Mouse (Mus musculus) E14TG2a.4 (cell line): ENCODE data around the gene Dnajc8.

Source experiments
- CTCF ChIP-seq: conservative IDR thresholded peaks from 2 replicates; pipeline ENCODE4 v1.5.1; 2014; ENCODE audit warnings: low read length
- NANOG ChIP-seq: IDR thresholded peaks from 2 replicates; pipeline ENCODE4 v1.6.1; 2014; ENCODE audit warnings: borderline replicate concordance, low read length, mixed read lengths
- POU5F1 ChIP-seq: IDR thresholded peaks from 2 replicates; pipeline ENCODE4 v1.6.1; 2014; ENCODE audit warnings: low read length, borderline replicate concordance

DNA sequence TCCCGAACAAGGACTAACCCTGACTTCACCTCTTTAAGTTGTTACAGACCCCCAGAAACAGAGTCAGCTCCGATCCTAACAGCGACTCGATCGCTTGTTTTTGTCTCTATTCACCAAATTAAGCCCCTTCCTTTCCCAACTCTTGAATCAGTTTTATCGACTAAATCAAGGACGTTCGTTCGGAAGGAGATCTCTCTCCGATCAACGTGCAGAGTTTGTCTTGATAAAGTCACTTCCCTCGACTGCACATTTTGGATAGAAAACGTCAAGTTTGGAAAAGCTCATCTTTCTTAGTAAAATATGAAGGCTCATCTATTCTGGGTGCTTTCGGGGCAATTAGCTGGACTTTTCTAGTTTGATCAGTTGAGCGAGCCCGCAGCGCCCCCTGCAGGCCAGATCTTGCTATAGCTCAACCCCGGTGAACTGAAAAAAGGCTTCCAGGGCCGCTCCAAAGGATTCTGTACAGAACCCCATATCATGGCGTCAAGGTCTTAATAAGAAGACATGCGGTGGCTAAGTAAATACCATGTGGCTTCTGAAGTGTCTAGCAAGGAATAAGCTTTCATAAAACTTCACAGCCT lies 20.7 kb upstream of the Dnajc8 start:
- TF ChIP-seq CTCF (peak; percentile 89), NANOG (no peak), POU5F1 (no peak)
